Mouse (Mus musculus) cortical plate, adult 2 months (tissue): Measurements from ENCODE around the gene Syngr4. TPM values are rescaled to one million over a fixed set of nuclear protein-coding genes. Genes with fewer than 3 reads are reported as not detected.

Source experiments
- H3K27ac ChIP-seq: fragments of 200-500 bp; 2 replicates; pipeline ENCODE4 v1.5.1; 2012; ENCODE audit warnings: low read length, control low read depth, inconsistent platforms; ENCODE audit not compliant: insufficient read depth
- H3K4me1 ChIP-seq: fragments of 200-500 bp; 2 replicates; pipeline ENCODE4 v1.6.1; 2011; ENCODE audit warnings: low read length; ENCODE audit not compliant: control insufficient read depth, insufficient read depth
- H3K4me3 ChIP-seq: fragments of 200-500 bp; 2 replicates; pipeline ENCODE4 v1.5.1; 2011; ENCODE audit warnings: mild to moderate bottlenecking, low read length, control low read depth; ENCODE audit not compliant: insufficient read depth
- CTCF ChIP-seq: fragments of 200-500 bp; IDR thresholded peaks from 2 replicates; pipeline ENCODE4 v1.5.1; 2011; ENCODE audit warnings: mild to moderate bottlenecking, control low read depth, low read length; ENCODE audit not compliant: insufficient read depth; ENCODE audit errors: extremely low read depth
- POLR2A ChIP-seq: fragments of 200-500 bp; IDR thresholded peaks from 2 replicates; pipeline ENCODE4 v1.6.1; 2011; ENCODE audit warnings: mild to moderate bottlenecking, low read length, control low read depth; ENCODE audit not compliant: insufficient read depth; ENCODE audit errors: extremely low read depth
- polyA plus RNA-seq: library from polyadenylated mRNA; depleted of rRNA; stranded (reverse); fragments of >200 nt; gene quantifications from 2 replicates; pipeline ENCODE4 v1.2.3, GENCODE M21; 2012

Gene Syngr4
- polyA plus RNA-seq, 1 experiment, result 0.31 TPM

- peak within 1 kb of the TSS; percentile 33 for H3K27ac ChIP-seq
- no peaks in the 10 kb centered on the region for H3K4me1 ChIP-seq
- peak within 1 kb of the TSS; percentile 54 for H3K4me3 ChIP-seq
- TF ChIP-seq CTCF (no peak), POLR2A (no peak)
Observed at GRCm38 (mm10) chr7:45923762-45924428, 27.4 kb upstream of the Syngr4 start, which contains the start of gene Ccdc114. Gene Ccdc114, plus strand, starts transcription at chr7:45924072.

- no peak for TF ChIP-seq CTCF
- peak; percentile 71 for TF ChIP-seq POLR2A
- peak overlapping the region; percentile 33 for H3K27ac ChIP-seq
- peak overlapping the region; percentile 54 for H3K4me3 ChIP-seq
- no peaks in the 10 kb centered on the region for H3K4me1 ChIP-seq
Observed at GRCm38 (mm10) chr7:45922928-45923761, 26.6 kb upstream of the Syngr4 start.

GRCm38 (mm10) chr7:45921950-45922600 is 25.6 kb upstream of the Syngr4 start:
- Histone ChIP-seq H3K27ac (no peak overlapping the region), H3K4me3 (no peak overlapping the region), H3K4me1 (peaks cover 3% of the 10 kb centered on the region; the same call in 1 of the 2 replicates)
- no peak for TF ChIP-seq CTCF
- TF ChIP-seq POLR2A, result no peak

GRCm38 (mm10) chr7:45921242-45921621 is 24.7 kb upstream of the Syngr4 start, which contains the start of gene Emp3:
Gene Emp3, minus strand, starts transcription at chr7:45921404.
- TF ChIP-seq POLR2A (no peak), CTCF (no peak)
- Histone ChIP-seq H3K4me3 (no peak within 1 kb of the TSS), H3K4me1 (peaks cover 5% of the 10 kb centered on the region; the same call in 1 of the 2 replicates), H3K27ac (no peak within 1 kb of the TSS)

GRCm38 (mm10) chr7:45920583-45921241 is 24.2 kb upstream of the Syngr4 start:
- Histone ChIP-seq H3K4me3 (no peak overlapping the region), H3K27ac (no peak overlapping the region), H3K4me1 (peaks cover 7% of the 10 kb centered on the region; the same call in 1 of the 2 replicates)
- TF ChIP-seq CTCF, result no peak
- TF ChIP-seq POLR2A, result no peak

GRCm38 (mm10) chr7:45919761-45920160 is 23.2 kb upstream of the Syngr4 start:
- Histone ChIP-seq H3K27ac (no peak overlapping the region), H3K4me3 (no peak overlapping the region), H3K4me1 (peaks cover 7% of the 10 kb centered on the region; the same call in 1 of the 2 replicates)
- TF ChIP-seq POLR2A, result no peak
- no peak for TF ChIP-seq CTCF

GRCm38 (mm10) chr7:45919083-45919671 is 22.7 kb upstream of the Syngr4 start:
- Histone ChIP-seq H3K4me3 (no peak overlapping the region), H3K4me1 (peaks cover 7% of the 10 kb centered on the region; the same call in 1 of the 2 replicates), H3K27ac (no peak overlapping the region)
- TF ChIP-seq POLR2A (no peak), CTCF (peak; percentile 23; the same call in 1 of the 2 replicates)

GRCm38 (mm10) chr7:45917926-45918325 is 21.4 kb upstream of the Syngr4 start:
- H3K27ac ChIP-seq, result no peak overlapping the region
- peaks cover 7% of the 10 kb centered on the region; the same call in 1 of the 2 replicates for H3K4me1 ChIP-seq
- no peak for TF ChIP-seq CTCF
- no peak for TF ChIP-seq POLR2A
- no peak overlapping the region for H3K4me3 ChIP-seq
